Mouse (Mus musculus) cerebellum, adult 8-10 months (tissue): ENCODE data around the gene Dock1.

Experiments used
- DNase-seq: peaks from one replicate; pipeline ENCODE4 v3.0.0; 2022

Dock1 gene

DNA sequence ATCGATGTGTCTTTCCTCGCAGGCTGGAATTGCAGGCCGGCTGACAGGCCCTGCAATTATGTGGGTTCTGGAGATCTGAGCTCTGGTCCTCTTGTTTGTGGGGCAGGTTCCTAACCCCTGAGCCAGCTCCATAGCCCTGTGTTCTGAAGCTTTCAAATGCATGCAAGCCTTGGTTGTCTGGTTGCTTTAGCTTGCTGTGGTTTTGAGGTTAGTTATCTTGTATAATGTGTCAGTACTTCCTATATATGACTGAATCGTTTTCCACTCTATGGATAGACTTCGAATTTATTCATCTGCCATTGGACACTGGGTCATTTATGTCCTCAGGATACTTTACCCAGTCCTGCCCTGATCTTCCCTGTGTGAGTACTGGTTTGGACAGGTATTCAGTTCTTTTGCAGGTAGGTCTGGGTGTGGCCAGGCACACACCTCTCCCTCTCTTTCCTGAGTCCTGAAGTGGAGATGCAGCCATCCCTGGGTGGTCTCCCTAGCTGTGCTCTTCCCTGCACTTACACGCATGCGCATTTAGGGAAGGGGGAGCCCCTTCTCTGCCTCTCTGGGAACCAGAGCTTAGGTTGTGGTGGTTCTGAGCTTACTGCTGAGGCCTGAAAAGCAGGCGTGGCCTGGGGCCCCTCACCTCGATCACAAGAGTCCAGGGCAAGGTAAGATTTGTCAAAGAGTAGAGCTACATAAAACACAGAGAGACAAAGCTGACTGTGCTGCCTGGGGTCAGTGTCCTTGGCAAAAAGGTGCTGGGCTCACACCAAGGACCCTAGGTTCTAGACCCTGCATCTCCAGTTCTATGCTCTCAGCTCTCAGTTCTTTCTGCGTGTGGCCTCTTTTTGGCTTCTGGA lies 25.9 kb downstream of the Dock1 start:
- DNase-seq = no peak

- no peak for DNase-seq
These were observed 27.0 kb downstream of the Dock1 start for GRCm38 (mm10) chr7:134697479-134697878.

DNA sequence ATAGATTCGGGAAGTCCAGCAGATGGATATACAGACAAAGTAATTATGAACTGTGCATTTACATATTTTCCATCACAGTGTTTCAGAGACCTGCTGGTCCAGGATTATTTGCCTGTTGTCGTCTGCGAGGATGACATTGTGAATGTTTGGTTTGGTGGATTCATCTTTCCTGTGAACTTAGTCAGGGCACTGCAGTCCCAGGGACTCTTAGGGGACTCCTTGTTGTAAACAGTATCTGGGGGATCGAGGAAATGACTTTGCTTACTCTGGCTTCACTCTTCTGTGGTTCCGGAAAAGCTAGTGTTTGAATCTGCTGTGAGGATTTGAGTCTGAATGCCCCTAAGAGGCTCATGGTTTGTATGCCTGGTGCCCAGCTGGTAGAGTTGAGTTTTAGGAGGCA lies 27.8 kb downstream of the Dock1 start:
- DNase-seq = no peak

DNA sequence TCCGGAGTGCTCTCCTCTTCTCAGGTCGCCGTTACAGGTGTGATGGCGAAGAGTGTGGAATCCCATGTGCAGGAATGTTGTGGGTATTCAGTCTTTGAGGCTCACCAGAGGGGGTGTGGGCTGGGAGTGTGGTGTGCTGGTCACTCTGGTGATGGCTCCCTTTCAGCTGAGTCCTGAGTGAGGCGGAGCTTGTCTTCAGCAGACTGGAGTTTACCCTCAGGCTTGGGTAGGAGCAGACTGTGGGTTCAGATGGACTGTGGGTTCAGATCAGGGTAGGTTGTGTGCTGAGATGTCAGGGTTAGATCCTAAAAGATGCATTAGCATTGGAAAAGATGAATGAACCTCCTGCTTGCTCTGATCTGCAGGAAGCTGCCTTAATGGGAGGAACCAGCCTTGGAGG lies 29.5 kb downstream of the Dock1 start:
- no peak for DNase-seq

GRCm38 (mm10) chr7:134702481-134702880 lies 32.0 kb downstream of the Dock1 start:
- DNase-seq = no peak

- DNase-seq = no peak
These were observed 33.2 kb downstream of the Dock1 start for GRCm38 (mm10) chr7:134703704-134704103.

- DNase-seq = peak; percentile 5
These were observed 38.9 kb downstream of the Dock1 start for GRCm38 (mm10) chr7:134709226-134709853.

DNA sequence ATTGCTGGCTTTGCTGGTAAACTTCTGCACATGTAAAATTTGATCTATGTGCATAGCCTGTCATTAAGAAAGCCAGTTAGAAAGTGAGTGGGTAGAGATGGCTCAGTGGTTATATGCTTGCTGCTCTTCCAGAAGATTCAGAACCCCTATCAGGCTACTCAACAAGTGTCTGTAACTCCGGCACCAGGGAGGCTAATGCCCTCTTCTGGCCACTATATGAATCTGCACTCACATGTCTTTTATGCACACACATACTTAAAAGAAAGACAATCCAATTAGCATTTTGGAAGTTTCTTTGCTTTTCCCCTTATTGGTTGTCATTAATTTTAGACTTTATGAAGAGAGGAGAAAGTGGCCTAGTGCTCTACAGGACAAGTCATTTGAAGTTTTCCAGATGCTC lies 41.1 kb downstream of the Dock1 start:
- no peak for DNase-seq

DNA sequence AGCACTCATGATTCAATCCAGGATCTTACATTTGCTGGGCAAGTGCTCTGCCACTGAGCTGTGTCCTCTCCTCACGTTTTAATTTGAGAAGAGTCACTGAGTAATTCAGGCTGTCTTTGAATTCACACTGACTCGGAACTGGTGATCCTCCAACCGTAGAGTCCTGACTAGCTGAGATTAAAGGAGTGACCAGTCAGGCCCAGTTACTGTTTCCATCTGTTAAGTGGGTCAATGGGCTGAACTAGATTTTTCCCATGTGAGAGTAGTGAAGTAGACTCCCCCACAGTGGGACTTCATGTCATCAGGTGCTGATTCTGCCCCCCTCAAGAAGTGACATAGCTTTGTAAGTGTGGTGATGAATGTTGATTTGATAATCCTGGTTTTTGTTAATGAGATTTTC lies 49.0 kb downstream of the Dock1 start:
- no peak for DNase-seq

DNA sequence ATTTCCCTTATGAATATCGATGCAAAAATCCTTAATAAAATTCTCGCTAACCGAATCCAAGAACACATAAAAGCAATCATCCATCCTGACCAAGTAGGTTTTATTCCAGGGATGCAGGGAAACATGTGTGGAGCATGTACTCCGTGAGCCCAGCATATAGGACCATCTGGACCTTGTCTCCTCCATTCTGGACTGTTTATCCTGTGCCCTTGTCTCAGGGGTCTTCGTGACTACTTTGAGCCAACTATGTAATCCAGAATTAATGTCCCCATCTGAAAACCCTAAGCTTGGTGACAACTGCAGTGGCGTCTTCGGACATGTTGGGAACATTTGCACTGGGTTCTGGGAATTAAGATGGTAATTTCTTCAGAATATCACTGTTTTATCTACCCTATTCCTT lies 51.9 kb downstream of the Dock1 start:
- no peak for DNase-seq

DNA sequence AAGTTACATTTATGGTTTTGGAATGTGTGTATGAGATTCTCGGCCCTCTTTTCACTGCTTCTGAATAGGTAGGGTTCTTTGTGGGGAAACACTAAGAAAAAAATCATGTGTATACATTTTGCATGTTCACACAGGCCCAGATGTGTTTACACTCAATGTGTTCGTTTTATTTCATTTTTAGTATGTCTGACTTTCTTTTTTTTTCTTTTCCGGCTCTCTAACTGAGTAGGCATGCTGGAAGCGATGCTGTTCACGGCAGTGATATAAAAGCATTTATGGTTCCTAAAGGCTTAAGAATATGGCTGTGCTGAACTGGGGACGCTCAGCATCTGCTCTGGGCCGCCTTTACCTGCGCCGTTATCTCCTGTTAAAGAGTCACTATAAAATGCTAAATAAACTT lies 52.5 kb downstream of the Dock1 start:
- no peak for DNase-seq

GRCm38 (mm10) chr7:134723509-134723908 lies 53.1 kb downstream of the Dock1 start:
- DNase-seq = no peak

DNA sequence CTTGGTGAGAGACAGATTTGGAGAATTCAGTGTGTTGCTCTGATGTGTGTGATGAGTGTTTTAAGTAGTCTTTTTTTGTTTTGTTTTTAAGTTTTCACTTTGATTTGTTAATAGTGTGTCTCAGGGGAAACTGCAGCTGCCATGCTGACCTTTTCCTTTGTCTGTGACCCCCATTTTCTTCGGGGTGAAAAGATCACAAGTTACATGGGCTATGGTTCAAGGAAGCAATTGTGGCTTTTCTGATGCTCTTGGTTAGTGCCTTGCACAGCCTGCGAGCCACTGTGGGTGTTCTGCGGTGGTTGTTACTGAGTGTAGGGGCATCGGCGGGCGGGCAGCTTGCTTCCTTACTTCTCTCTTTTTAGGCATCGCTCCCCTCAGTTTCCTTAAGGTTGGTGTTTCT lies 54.4 kb downstream of the Dock1 start:
- no peak for DNase-seq

DNA sequence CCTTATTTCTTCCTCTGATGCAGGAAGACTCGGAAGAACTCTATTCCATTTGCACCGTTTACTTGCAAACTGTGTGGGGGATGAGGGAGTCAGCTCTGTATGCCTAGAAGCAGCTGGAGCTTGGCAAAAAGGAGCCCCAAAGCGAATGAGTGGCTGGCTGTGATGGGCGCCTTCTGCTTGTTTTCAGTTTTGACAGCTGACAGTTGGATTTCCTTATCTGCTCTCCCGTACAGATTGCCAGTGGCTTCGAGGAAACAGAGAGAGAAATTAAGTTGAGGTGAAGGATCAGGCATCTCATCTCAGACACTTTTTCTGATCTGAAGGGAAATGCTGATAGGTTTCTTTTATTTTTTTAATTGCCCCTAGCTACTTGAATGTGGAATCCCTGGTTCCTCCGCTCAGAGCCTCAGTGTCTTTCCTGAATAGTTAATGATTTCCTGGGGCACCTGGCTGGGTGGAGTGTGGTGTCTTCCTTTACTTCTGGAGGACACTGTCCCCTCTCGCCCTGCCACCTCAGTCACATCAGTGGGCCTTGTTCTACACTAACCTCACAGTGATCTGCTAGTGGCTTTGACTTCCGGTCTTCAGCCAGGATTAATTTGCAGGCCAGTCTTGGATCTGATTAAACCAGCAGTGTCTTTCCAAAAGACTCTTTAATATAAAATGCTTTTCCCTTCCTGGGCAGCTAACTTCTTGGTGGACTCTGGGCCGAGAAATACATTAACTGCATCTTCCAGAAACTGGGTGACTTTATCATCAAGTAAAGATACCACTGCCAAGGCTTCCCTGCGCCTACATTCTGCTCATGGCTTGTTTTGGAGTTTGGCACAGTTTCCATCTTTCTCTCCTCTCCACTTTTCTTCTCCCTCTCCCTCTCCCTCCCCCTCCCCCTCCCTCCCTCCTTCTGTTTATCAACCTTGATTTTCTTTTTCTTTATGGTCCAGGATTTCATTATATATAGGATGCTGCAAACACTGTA lies 55.4 kb downstream of the Dock1 start:
- DNase-seq = no peak

GRCm38 (mm10) chr7:134726530-134727258 lies 56.2 kb downstream of the Dock1 start:
- DNase-seq = no peak

GRCm38 (mm10) chr7:134729348-134729747 lies 58.9 kb downstream of the Dock1 start:
- no peak for DNase-seq

DNA sequence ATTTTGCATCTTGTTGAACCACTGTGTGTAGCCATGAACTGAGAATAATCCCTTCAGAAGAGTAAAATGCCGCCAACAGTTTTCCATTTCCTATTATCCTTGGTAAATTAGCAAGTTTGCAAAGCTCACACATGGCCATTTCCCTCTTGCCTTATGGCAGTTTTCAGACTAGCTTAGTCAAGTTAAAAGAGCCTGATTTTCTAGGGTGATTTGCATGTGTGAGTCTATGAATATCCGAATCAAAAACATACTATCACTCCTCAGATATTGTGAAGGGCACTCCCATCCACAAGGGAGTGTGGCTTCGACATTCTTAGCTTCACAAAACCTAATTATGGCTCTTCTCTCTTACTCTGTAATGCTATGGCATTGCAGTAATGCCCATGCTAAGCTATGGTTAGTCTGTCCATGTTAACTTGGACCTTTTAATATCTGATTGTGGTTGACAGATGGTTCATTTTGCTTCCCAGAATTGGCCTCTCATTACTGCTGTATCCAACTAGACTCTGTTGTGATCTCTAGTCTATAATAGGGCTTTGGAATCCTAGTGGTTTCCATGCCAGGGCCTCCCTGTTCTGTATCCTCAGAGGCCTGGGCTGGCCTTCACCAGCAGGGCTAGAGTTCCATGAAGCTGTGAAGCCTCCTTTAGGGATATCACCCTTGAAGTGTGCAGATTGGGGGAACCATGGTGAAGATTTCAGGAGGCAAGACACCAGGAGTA lies 60.1 kb downstream of the Dock1 start:
- no peak for DNase-seq

DNA sequence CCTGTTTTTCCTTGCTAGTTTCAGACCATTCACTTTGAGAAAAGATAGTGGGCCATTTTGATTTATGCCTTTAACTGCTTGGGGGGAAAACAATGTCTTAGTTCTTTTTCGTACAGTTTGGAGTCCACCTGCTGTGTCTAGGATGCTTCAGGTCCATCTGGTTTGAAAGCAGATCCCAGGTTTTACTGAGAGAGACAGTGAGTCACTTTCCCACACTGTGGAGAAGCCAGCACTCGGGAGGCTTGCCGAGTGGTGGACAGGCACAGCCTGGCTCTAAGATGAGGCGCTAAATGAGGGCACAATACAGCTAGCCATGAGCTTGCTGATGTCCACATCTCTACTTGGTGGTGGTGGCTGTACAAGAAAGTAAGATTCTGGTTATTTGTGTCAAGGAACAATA lies 76.6 kb downstream of the Dock1 start:
- DNase-seq = no peak

GRCm38 (mm10) chr7:134748376-134748775 lies 77.9 kb downstream of the Dock1 start:
- no peak for DNase-seq

- DNase-seq = no peak
These were observed 79.2 kb downstream of the Dock1 start for GRCm38 (mm10) chr7:134749613-134750012.

GRCm38 (mm10) chr7:134751496-134751895 lies 81.0 kb downstream of the Dock1 start:
- DNase-seq = no peak

- DNase-seq = no peak
These were observed 83.0 kb downstream of the Dock1 start for GRCm38 (mm10) chr7:134753417-134753816.
